Mouse (Mus musculus) hematopoietic stem cell, adult 5-6 weeks (primary cell): Measurements from ENCODE around the gene Lamb1. TPM values are rescaled to one million over a fixed set of nuclear protein-coding genes. Genes with fewer than 3 reads are reported as not detected.

Experiments
- ATAC-seq, 2 experiments: fragments of 125-278 bp in 1 of 2; replicated peaks in 1 of 2; 2 replicates each; pipeline ENCODE4 v1.8.0; 2016 to 2017; ENCODE audit warnings: inconsistent platforms in 2 of 2, mild to moderate bottlenecking in 2 of 2, moderate number of reproducible peaks in 2 of 2, low read depth in 1 of 2, moderate TSS enrichment in 1 of 2; ENCODE audit not compliant: low FRiP score in 2 of 2, poor library complexity in 2 of 2, severe bottlenecking in 2 of 2, insufficient read depth in 1 of 2, low TSS enrichment in 1 of 2
- total RNA-seq: library from RNA; stranded (forward); fragments of 172-1452, 232-1000 nt; gene quantifications from 2 replicates; pipeline ENCODE4 v1.2.3, GENCODE M21; 2017

Gene Lamb1
- total RNA-seq, 1 experiment from 2014 or later = not detected

DNA sequence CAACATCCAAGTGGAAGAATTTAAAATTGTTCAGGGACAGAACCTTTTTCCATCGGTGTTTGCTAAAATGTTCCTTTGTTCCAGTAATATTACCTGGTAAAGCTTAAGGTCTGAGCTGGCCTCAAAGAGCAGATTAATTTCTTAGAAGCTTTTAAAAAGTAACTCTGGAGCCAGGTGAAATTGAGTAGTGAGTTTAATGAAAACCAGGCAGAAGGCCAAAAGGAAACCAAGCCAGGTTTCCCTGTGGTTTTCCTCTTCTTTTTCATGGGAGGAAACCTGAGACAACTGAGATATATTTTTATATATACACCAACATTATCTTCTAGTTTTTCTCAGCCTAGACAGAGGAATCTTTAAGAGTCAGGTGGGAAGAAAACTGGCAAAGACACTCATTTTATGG is 56.5 kb downstream of the Lamb1 start:
- no peak for ATAC-seq

- no peak for ATAC-seq
Measured at GRCm38 (mm10) chr12:31323136-31323695, 58.2 kb downstream of the Lamb1 start.

DNA sequence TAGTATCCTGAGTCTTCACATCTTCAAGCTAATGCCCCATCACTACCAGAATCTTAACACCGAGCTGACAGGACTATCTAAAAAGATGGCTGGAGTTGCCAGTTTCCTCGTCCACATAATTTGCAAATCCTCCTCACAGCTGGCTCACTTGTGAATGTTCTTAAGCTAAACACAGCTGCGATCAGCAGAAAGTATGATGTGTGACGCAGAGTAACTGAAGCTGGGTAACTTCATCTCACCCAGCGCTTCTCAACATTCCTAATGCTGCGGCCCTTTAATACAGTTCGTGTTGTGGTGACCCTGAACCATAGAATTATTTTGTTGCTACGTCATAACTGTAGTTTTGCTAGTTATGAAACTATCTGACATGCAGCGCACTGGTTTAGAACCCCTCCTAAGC is 62.1 kb downstream of the Lamb1 start:
- ATAC-seq = no peak

DNA sequence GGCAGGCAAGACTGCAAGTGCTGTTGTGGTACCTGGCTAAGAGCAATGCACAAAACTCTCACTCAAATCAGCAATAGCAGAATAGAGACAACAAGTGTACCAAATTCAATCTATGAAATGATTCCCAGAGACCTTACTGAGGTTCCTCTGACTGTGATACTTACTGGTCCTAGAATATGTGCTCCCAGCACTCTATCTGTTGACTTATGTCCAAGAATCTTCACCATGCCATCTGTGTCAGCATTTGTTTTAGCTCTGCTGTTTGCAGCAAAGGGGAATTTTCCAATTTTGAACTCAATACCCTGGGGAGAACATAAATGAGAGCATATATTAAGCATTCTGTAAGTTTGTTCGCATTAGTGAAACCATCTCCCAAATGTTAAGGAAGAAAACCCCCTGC is 68.2 kb downstream of the Lamb1 start:
- ATAC-seq = no peak

DNA sequence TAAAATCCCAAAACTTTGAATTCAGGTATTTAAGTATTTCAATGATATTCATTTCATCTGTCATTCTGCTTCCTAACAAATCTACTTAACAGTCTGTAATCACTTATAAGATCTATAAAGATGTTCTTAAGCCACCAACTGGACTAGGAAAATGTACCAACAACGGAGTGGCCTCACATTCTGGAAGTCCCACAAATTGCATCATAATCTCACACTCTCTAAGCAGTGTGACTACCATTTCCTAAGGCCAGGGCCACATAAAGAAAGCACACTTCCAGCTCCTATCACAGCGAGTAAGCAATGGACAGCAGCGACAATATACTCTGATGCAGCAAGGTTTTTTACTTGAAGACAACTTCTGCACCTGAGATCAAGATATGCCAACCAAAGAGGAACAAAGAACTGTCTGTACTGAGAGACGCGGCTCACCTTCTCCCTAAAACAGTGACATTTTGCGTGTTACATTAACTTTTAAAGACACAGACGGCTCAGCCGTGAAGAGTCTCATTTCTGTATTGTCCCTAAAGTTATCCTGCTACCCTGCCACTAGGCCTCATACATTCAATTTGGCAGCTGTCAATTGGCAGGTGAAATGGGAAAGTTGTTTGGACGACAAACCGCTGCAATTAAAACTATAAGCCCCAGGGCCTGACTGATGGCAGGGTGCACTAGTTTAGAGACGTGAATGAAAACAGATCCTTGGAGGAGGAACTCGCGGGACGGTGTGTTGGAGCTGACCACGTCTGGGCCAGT is 85.3 kb downstream of the Lamb1 start:
- ATAC-seq = peak; percentile 18 to 22; a peak in 1 of 4 replicates

DNA sequence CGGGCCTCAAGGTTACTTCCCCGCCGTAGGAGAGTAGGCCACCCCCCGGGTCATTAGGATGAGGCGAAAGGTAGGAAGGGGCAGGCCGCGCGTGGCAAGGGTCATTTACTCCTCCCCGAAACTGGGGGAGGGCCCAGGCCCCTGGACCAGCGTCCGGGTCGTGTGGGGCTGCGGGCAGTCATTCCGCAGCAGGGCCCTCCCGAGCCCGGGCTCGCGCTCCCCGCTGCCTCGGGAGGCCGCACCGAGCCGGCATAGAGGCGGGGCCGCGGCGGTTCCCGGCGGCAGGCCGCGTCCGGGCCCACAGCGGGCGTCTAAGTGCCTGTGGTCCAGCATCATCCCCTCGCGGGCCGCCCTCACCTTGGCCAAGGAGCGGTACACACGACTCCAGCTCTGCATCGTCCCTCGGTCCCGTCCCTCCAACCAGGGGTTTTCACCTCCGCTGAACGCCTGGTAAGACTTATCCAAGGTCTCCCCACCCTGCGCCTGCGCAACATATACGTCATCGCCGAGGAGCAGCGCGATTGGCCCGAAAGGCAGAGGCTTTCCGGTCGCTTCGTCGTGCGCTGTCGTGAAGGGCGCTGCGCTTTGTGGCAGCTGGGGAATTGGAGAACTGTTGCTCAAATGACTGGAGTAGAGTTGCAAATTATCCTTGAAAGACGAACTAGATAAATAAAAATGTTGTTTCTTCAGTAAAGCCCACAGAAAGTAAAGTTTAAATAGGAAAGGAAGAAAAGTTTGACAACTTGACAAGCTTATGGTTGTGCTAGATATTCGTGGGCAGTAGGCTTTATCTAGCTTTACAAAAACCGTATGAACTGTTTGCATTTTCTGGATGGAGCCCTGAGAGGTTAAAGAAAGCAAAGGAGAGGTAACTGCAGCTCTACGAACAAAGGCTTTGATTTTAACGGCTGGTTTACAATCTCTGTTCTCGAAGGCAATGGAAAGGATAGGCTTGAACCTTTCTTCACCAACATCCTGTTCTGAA is 86.2 kb downstream of the Lamb1 start, which contains the start of gene Dld:
Gene Dld, minus strand, starts transcription at position 510 of the 985 bp plus-strand sequence.
- ATAC-seq = peak; percentile 98 to 100

- ATAC-seq = no peak
Measured at GRCm38 (mm10) chr12:31366428-31366827, 101.4 kb downstream of the Lamb1 start.

- no peak for ATAC-seq
Measured at GRCm38 (mm10) chr12:31367721-31368120, 102.7 kb downstream of the Lamb1 start.

GRCm38 (mm10) chr12:31369118-31369517 is 104.1 kb downstream of the Lamb1 start:
- ATAC-seq = no peak

GRCm38 (mm10) chr12:31369656-31370055 is 104.6 kb downstream of the Lamb1 start:
- ATAC-seq = no peak

DNA sequence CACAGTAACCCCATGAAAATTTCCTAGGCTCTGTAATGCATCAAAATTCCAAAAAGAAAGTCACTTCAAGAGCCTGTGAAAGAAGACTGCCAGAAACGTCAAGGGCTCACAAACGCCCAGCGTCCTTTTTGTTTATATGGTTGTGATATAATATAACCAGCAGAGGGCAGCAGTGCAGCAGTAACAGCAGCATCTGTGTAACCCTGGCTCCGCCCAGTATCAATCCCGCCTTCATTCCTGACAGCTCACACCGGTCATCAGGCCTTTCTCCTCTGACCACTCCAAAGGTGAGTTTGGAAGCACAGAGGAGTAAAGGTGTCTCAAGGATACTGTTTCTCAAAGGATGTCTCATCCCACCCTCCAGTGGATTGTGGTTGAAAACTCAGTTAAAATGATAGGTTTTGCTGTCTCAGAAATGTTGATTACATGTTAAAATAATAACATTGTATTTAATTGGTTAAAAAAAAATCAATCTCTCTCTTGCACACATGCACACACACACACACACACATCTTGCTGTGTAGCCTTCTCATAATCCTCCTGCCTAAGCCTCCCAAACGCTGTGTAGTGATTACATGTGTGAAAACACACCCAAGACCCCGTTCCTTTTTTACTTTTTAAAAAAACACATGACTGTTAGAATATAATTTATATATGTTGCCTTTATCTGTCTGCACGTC is 109.7 kb downstream of the Lamb1 start:
- peak; percentile 68 to 84; a peak in 3 of 4 replicates for ATAC-seq

- no peak for ATAC-seq
Measured at GRCm38 (mm10) chr12:31375283-31375615, 110.2 kb downstream of the Lamb1 start.

DNA sequence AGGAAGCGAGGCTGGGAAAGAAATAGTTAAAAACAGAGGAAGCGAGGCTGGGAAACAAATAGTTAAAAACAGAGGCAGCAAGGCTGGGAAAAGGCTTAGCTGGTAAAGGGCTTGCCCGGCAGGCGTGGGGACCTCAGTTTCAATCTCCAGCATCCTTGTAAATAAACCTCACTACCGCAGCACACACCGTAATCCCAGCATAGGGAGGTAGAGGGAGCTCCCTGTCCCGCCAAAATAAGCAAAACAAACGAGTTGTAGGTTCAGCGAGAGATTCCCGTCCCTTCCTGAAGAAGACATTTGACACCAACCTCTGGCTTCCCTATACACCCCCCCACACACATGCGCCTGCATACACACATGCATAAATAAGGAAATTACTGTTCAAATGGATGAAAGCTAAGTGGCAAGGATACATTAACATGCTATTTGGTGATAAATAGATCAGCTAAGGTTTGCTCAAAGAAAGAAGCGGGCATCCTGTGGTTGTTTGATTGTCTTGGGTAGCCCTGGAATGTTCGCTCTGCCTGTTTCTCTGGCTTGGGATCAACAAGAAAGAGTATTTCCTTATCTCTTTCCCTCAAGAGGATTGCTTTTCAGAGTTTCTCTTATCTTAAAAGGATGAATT is 111.4 kb downstream of the Lamb1 start:
- ATAC-seq = peak; percentile 40 to 55; a peak in 2 of 4 replicates

- ATAC-seq = no peak
Measured at GRCm38 (mm10) chr12:31377241-31377640, 112.2 kb downstream of the Lamb1 start.
